Mouse (Mus musculus) midbrain, postnatal 0 days (tissue): ENCODE data around the gene Vsig2. TPM values are rescaled to one million over a fixed set of nuclear protein-coding genes. Genes with fewer than 3 reads are reported as not detected.

Experiments
- ATAC-seq: fragments of 200-750 bp; cut with Nextera tagmentation; 2 replicates; pipeline ENCODE4 v1.8.0; 2017; ENCODE audit warnings: moderate number of reproducible peaks, mild to moderate bottlenecking, moderate TSS enrichment, moderate library complexity; ENCODE audit not compliant: low FRiP score
- DNase-seq: peaks from one replicate; pipeline ENCODE4 v3.0.0-alpha.2; 2015; ENCODE audit warnings: low spot score
- H3K27ac ChIP-seq: fragments of 300-500 bp; sonication (generic); 2 replicates; pipeline ENCODE4 v1.5.1; 2014; ENCODE audit warnings: low read depth, mild to moderate bottlenecking, low read length, mixed read lengths
- H3K27me3 ChIP-seq: fragments of 300-500 bp; sonication (generic); 2 replicates; pipeline ENCODE4 v1.6.1; 2014; ENCODE audit warnings: low read length, control low read depth, mixed read lengths; ENCODE audit not compliant: insufficient read depth
- H3K36me3 ChIP-seq: fragments of 300-500 bp; sonication (generic); 2 replicates; pipeline ENCODE4 v1.6.1; 2014; ENCODE audit warnings: low read length, control low read depth, mixed read lengths; ENCODE audit not compliant: insufficient read depth
- H3K4me1 ChIP-seq: fragments of 300-500 bp; sonication (generic); 2 replicates; pipeline ENCODE4 v1.6.1; 2014; ENCODE audit warnings: mild to moderate bottlenecking, control low read depth, antibody characterized with exemption, low read length, mixed read lengths; ENCODE audit not compliant: insufficient read depth
- H3K4me2 ChIP-seq: fragments of 300-500 bp; sonication (generic); 2 replicates; pipeline ENCODE4 v1.6.1; 2014; ENCODE audit warnings: low read depth, mild to moderate bottlenecking, low read length, mixed read lengths; ENCODE audit not compliant: poor library complexity, severe bottlenecking
- H3K4me3 ChIP-seq: fragments of 300-500 bp; sonication (generic); 2 replicates; pipeline ENCODE4 v1.5.1; 2014; ENCODE audit warnings: low read depth, mild to moderate bottlenecking, low read length, moderate library complexity
- H3K9ac ChIP-seq: fragments of 300-500 bp; sonication (generic); replicated peaks from 2 replicates; pipeline ENCODE4 v1.6.1; 2014; ENCODE audit warnings: mild to moderate bottlenecking, low read length, moderate library complexity, mixed read lengths; ENCODE audit not compliant: poor library complexity, severe bottlenecking
- H3K9me3 ChIP-seq: fragments of 300-500 bp; sonication (generic); 2 replicates; pipeline ENCODE4 v1.6.1; 2016; ENCODE audit warnings: low read length, control low read depth
- CTCF ChIP-seq: IDR thresholded peaks from 2 replicates; pipeline ENCODE4 v1.5.1; 2016; ENCODE audit warnings: antibody characterized with exemption, mild to moderate bottlenecking
- WGBS: fragments of 180-500 bp; shearing (Covaris S2); extraction: QIAGEN DNeasy Blood & Tissue Kit; methylation state at CpG from one replicate; pipeline ENCODE4 v1.1.7; 2014; 5-methylcytosine and 5-hydroxymethylcytosine counted together
- polyA plus RNA-seq: library from polyadenylated mRNA; unstranded; fragments of >200 nt; fragmentation: Nextera tagmentation; extraction: Ambion mirVana; gene quantifications from 2 replicates; pipeline ENCODE4 v1.2.1, GENCODE M21; 2015
- total RNA-seq: library from RNA; depleted of rRNA; stranded (reverse); fragments of >200 nt; gene quantifications from 2 replicates; pipeline ENCODE4 v1.2.3, GENCODE M21; 2014

The Vsig2 gene
- total and polyA plus RNA-seq, 2 experiments from 2014 or later = 1.7 to 6.1 TPM

DNA sequence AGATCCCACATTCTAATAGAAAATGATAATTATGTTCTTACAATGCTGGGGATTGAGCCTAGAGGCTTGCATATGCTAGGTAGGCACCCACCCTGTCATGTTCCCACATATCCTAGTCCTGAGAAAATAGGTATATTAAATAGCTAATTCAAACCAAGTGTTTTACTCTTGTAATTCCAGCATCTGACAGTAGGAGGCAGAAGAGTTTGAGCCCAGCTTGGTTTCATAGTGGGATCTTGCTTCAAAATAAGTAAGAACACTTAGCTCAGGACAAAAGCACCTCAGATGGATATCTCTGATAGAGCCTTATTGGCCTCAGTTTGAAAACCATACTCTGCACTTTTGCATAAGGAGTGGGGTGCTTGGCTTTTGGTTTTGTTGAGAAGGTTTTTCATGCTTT lies 34.7 kb upstream of the Vsig2 start:
- H3K27ac ChIP-seq = no peak overlapping the region
- H3K4me2 ChIP-seq = no peak overlapping the region
- DNase-seq = no peak
- no peaks in the 10 kb centered on the region for H3K9me3 ChIP-seq
- TF ChIP-seq CTCF = peak; percentile 36
- H3K36me3 ChIP-seq = no peaks in the 10 kb centered on the region
- H3K4me1 ChIP-seq = no peaks in the 10 kb centered on the region
- H3K27me3 ChIP-seq = no peaks in the 10 kb centered on the region
- ATAC-seq = no peak
- H3K9ac ChIP-seq = no peak overlapping the region
- no peak overlapping the region for H3K4me3 ChIP-seq

DNA sequence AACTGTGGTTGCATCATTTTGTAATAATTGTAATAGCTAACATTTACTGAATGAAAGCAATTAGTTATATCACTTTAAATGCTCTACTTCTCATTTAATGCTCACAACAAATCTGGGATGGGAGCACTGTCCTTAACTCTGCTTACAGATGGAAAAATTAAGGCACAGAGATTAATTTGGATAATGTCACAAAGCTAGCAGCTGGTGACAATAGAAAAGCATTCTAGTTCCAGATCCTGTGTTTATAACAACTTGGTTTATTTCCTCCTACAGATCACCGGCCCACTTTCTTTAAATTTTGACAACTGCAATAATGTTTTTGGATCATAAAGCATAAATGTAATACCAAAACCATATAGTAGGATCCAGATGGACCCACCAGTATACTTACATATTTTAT lies 33.0 kb upstream of the Vsig2 start:
- ATAC-seq = no peak
- H3K4me3 ChIP-seq = no peak overlapping the region
- no peak for DNase-seq
- no peak overlapping the region for H3K27ac ChIP-seq
- no peaks in the 10 kb centered on the region for H3K36me3 ChIP-seq
- no peaks in the 10 kb centered on the region for H3K4me1 ChIP-seq
- no peaks in the 10 kb centered on the region for H3K27me3 ChIP-seq
- no peak for TF ChIP-seq CTCF
- H3K4me2 ChIP-seq = no peak overlapping the region
- H3K9me3 ChIP-seq = no peaks in the 10 kb centered on the region
- 96% methylated on average over 1 of the region's 1 CpGs for WGBS
- no peak overlapping the region for H3K9ac ChIP-seq

DNA sequence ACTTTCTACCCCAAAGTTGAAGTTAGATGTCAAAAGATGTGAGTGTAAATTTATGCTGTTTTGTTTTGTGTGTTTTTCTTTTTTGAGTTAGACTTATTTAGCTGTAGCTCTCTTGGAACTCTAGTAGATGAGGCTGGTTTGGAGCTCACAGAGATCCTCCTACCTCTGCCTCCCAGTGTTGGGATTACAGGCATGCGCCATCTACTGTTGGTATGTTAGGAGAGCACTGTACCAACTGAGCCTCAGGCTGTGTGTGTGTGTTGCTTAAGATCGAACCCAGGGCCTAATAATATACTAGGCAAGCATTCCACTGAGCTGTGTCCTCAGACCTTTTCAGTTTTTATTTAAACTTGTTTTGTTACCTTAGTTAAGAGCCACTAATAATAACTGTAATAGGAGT lies 27.0 kb upstream of the Vsig2 start:
- WGBS = 94% methylated on average over 2 of the region's 2 CpGs
- no peak overlapping the region for H3K4me2 ChIP-seq
- ATAC-seq (no peak), DNase-seq (no peak)
- no peaks in the 10 kb centered on the region for H3K27me3 ChIP-seq
- TF ChIP-seq CTCF = peak; percentile 28; the same call in 1 of the 2 replicates
- H3K4me1 ChIP-seq = no peaks in the 10 kb centered on the region
- H3K27ac ChIP-seq = no peak overlapping the region
- H3K9me3 ChIP-seq = no peaks in the 10 kb centered on the region
- H3K4me3 ChIP-seq = no peak overlapping the region
- H3K9ac ChIP-seq = no peak overlapping the region
- no peaks in the 10 kb centered on the region for H3K36me3 ChIP-seq

DNA sequence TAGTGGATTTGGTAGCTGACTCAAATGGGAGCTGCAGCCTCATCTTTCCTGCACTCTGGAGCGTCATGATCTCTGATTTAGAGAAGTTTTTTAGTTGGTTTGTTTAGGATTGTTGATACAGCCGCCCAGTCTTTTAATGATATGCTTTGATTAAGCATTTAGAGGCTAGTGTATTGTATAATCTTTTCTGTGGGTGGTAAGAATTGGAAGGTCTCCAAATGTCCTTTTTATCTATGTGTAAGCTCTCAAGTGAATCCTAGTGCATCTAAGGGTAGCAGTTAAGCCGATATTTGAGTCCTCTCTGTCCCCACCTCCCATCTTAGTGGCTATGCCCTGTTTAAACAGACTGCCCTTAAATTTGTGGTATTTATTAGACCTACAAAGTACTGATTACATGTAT lies 24.6 kb upstream of the Vsig2 start:
- WGBS = 78% methylated on average over 3 of the region's 3 CpGs
- no peak for TF ChIP-seq CTCF
- H3K4me1 ChIP-seq = no peaks in the 10 kb centered on the region

DNA sequence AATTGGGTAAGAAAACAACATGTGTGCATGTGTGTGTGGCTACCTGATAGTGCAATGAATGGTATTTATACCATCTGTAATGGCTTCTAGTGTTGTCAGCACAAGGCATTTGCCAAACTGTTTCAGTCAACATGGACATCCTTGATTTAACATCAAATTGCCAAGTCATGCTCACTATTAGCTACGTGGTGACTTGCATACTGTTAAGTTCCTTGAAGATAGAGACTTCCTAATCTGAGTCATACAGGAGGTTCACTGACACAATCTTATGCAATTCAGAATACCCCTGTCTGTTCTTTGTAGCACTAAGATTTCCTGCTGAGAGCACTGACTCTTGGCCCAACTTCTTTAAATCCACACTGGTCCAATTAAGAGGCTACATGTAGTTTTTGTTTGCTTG lies 21.6 kb upstream of the Vsig2 start:
- no peaks in the 10 kb centered on the region for H3K9me3 ChIP-seq
- peaks cover 2% of the 10 kb centered on the region for H3K36me3 ChIP-seq
- ATAC-seq (no peak), DNase-seq (no peak)
- H3K27me3 ChIP-seq = no peaks in the 10 kb centered on the region
- WGBS = 72% methylated on average over 1 of the region's 1 CpGs
- no peak for TF ChIP-seq CTCF
- H3K4me1 ChIP-seq = no peaks in the 10 kb centered on the region
- H3K4me3 ChIP-seq = no peak overlapping the region
- H3K27ac ChIP-seq = no peak overlapping the region
- no peak overlapping the region for H3K4me2 ChIP-seq
- no peak overlapping the region for H3K9ac ChIP-seq

More for the DNA sequence above, 24.6 kb upstream of the Vsig2 start:
- DNase-seq (no peak), ATAC-seq (no peak)
- H3K4me2 ChIP-seq = no peak overlapping the region
- H3K4me3 ChIP-seq = no peak overlapping the region
- no peak overlapping the region for H3K9ac ChIP-seq
- H3K27me3 ChIP-seq = no peaks in the 10 kb centered on the region
- H3K9me3 ChIP-seq = no peaks in the 10 kb centered on the region
- no peak overlapping the region for H3K27ac ChIP-seq
- 0 out of 2 replicates have a peak, but pooled peaks cover 2% of the 10 kb centered on the region for H3K36me3 ChIP-seq

DNA sequence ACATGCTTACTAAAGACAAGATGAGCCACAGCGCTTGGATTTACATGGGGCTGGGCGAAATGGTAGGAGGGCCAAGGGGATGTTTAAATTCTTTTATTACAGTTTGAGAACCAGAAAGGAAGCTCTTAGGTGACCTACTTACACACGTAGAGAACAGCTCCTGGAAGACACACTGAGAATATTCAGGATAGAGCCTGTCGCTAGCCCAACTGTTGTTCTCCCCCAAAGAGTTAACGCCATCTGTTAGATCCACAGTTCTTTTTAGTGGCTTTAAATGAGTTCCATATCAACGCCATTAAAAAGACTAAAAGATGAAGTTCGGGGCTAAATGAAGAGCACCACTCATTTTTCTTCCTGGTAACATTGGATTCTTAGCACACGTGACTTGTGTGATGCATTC lies 20.1 kb upstream of the Vsig2 start:
- Histone ChIP-seq H3K4me2 (no peak overlapping the region), H3K36me3 (peaks cover 9% of the 10 kb centered on the region), H3K4me1 (no peaks in the 10 kb centered on the region), H3K9ac (no peak overlapping the region), H3K27ac (no peak overlapping the region), H3K9me3 (no peaks in the 10 kb centered on the region), H3K4me3 (no peak overlapping the region), H3K27me3 (no peaks in the 10 kb centered on the region)
- ATAC-seq = no peak
- TF ChIP-seq CTCF = no peak
- DNase-seq = no peak
- WGBS = 95% methylated on average over 8 of the region's 8 CpGs

DNA sequence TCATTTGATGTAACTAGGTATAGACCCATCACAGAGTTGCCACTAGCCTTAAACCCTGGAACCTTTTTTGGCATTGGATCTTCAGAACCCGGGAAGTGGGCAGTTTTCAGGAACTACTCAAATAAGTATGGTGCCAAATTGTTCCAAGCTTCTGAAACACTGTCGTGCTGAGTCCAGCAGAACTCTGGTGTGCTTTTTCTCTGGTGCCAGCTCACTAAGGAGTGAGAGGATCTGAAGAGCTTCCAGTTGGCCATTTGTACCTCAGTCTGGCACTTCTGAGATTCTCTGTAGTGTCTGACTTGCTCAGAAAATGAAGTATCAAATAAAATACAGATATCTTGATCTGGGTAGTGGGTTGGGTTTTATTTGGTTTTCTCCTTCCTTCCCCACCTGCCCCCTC lies 19.1 kb upstream of the Vsig2 start:
- no peaks in the 10 kb centered on the region for H3K9me3 ChIP-seq
- 97% methylated on average over 2 of the region's 2 CpGs for WGBS
- H3K27ac ChIP-seq = no peak overlapping the region
- H3K4me1 ChIP-seq = no peaks in the 10 kb centered on the region
- peaks cover 9% of the 10 kb centered on the region for H3K36me3 ChIP-seq
- H3K4me3 ChIP-seq = no peak overlapping the region
- DNase-seq = no peak
- TF ChIP-seq CTCF = no peak
- no peak overlapping the region for H3K4me2 ChIP-seq
- no peak overlapping the region for H3K9ac ChIP-seq
- no peaks in the 10 kb centered on the region for H3K27me3 ChIP-seq
- no peak for ATAC-seq
